Mouse (Mus musculus): ENCODE results near the gene Olfr291.

DNA sequence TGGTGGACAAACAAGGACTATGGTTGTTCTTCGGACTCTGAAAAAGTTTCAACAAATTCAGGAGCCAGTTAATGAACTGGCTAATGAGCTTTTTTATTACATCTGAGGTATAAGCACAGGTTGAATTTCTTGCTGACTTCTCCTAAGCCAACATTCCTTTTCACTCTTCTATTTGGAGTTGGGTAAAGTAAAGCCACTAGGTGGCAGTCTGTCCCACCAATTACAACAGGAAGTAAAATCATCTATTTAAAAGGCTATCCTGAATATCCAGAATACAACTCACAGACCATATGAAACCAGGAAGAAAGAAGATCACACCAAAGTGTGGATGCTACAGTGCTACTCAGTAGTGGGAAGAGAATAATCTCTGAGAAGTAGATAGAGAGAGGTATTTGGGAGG, 48.1 kb upstream of the Olfr291 start:
- TF ChIP-seq POLR2A (IDR thresholded peaks at IDR 0.05; ENCODE audit: extremely low read depth, insufficient read depth, low read length) (no peak), CTCF (IDR thresholded peaks at IDR 0.05; ENCODE audit: low read depth, low read length) (no peak)

All from liver, adult 2 months (tissue).